Mouse (Mus musculus): ENCODE results near the gene Ube2f.
A peak's percentile ranks its signal among the peaks of the same experiment; 100 is the strongest.

Ube2f gene

GRCm38 (mm10) chr1:91249564-91250414 is at the start of gene Ube2f:
TSS of gene Ube2f (plus strand) at chr1:91250304.
- DNase-seq (ENCODE audit: low spot score in 2 of 2): peak; percentile 97 to 98

DNA sequence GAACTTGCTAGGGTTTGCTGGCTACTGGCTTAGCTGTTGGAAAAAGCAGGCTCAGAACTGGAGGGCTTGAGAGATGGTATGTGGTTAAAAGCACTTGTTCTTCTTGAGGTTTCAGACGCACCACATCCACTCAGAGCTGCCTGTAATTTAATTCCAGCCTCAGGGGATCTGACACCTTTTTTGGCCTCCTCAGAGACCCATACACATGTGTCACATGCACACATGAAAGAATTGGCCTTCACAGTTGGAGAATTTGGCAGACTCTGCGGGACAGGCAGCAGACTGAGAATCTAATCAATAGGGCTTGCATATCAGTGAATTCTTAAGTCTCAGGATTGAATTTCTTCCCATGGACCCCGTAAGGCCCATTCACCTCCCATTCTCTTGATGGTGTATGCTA is 49.0 kb upstream of the Ube2f start:
- no peak for DNase-seq (ENCODE audit: low spot score in 2 of 2)

DNA sequence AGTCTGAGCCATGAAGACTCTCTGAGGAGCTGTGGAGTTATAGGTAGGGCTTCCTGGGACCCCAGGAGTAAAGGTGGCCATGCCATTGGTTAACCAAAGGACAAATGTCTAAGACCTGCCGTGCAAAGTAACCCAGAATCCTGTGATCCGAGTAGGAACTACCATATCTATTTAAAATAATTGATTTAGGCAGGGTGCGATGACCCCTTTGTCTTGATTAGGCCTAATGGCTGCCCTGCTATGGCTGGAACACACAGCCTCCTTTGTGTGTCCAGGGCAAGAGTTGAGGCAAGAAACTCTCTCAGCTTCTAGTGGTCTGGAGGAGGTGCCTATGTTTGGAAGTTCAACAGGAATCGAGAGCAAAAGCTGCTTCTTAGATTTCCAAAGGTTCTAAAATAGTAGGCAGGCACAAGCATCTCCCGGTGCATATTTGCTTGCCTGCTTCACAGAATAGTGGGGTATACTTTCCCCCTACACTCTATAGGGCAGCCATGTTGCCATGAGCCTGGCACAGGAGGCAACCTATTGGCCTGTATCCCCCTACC is 45.8 kb upstream of the Ube2f start:
- no peak for DNase-seq (ENCODE audit: low spot score in 2 of 2)

- no peak for DNase-seq (ENCODE audit: low spot score in 2 of 2)
These were observed 44.5 kb upstream of the Ube2f start for GRCm38 (mm10) chr1:91205651-91206050.

DNA sequence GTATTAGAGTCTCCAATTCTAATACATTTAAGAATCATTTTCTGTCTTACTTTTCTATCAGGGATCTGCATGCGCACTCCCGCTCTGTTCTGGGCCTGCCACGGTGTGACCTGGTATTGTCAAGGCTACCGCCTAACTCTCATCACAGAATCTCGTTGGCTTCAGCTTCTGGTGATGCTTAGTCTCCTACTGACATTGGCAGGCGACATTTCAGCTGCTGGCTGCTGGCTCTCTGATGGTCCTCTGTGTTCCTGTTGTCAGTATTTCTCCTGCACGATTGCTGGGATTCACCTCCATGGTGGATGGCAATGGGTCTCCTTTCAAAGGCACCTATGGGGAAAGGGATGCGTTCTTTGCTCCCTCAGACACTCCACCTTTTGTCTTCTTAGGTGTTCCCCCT is 43.8 kb upstream of the Ube2f start:
- no peak for DNase-seq (ENCODE audit: low spot score in 2 of 2)

GRCm38 (mm10) chr1:91206873-91207272 is 43.2 kb upstream of the Ube2f start:
- no peak for DNase-seq (ENCODE audit: low spot score in 2 of 2)

GRCm38 (mm10) chr1:91207334-91208074 is 42.6 kb upstream of the Ube2f start:
- no peak for DNase-seq (ENCODE audit: low spot score in 2 of 2)

DNA sequence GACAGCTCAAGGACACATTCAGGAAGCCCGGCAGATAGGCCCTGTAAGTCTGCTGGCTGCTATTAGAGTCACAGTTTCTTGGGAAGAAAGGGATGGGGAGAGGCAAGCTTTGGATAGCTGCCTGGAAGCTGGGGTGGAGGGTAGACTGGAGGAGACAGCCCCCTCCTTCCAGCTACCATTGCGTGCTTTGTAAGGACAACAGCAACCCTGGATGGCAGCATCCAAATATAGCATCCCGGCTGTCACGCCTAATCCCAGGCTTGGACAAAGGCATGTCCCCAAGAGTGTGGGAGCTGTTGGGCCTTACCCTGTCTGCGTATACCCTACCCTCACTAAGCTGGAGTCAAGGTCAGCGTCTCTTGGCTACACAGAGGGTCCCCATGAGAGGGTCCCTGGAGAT is 40.8 kb upstream of the Ube2f start:
- peak; percentile 67 to 80 for DNase-seq (ENCODE audit: low spot score in 2 of 2)

DNA sequence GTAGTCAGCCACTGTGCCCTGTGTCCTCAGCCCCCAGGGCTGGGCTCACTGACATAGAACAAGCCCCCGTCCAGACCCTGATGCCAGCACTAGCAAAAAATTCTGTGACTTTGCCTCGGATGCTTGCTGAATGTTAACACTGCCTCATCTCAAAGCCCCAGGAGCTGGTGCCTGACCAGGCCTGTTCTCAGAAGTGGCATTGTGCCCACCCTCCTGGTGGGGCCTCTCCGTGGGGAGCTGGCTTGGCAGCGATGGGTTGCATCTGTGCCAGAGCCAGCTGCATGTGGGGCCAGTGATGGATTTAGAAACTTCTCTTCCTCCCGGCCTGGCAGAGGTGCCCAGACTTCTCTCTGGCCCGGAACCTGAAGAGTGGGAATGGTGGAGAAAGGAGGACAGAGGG is 40.3 kb upstream of the Ube2f start:
- DNase-seq (ENCODE audit: low spot score in 2 of 2): peak; percentile 86 to 89

DNA sequence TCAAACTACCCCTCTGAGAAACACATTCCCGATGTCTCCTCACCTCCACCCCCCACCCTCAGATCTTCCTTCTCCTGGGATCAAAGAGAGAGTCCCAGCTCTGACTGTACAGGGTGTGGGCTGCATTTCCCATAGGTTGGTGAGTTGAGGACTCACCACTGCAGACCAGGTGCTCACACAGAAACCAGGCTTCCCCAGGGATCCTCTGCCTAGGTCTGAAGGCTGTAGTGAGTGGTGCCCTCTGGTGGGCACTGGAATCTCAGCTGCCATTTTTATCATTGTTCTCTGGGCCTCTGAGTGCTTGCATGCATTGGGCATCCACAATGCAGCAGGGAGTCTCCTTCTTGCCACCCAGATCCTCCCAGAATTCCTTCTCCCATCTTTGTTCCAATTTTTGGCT is 39.0 kb upstream of the Ube2f start:
- peak; percentile 62 to 66 for DNase-seq (ENCODE audit: low spot score in 2 of 2)

DNA sequence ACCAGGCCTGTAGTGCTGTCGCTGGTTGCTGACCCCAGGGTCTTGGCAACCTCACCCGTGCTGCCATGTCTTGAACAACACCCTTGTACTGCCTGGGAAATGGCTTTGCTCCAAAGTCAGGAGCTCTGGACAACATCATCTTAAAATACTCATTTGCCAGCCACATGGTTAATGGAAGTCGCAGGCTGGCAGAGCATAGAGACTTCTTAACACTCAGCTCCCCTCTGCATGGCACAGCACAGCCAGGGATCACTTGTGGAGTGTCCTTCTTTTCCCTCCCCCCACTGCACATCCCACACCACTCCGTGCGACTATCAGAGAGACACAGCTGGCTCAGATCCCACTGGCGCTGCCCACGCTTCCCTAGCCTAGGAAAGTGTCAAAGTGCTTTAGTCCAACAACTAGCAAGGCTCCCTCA is 38.5 kb upstream of the Ube2f start:
- no peak for DNase-seq (ENCODE audit: low spot score in 2 of 2)

GRCm38 (mm10) chr1:91215264-91215663 is 34.8 kb upstream of the Ube2f start:
- no peak for DNase-seq (ENCODE audit: low spot score in 2 of 2)

DNA sequence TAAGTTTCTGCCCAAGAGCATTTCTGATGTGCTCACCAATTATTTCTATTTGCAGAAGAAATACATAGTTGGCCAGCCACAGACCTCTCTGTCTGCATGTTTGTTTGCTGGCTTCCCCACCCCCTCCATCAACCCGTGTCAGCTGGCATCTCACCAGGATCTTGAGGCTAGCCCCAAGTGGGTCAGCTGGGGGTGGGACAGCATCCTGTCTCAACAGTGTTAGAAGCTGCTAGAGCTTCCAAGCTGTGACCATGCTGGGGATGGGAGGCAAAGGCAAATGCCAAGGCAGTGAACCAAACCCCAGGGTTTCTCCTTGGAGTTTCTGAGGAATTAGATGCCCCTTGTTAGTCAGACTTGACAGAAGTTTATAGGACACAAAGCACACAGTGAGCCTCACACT is 34.1 kb upstream of the Ube2f start:
- no peak for DNase-seq (ENCODE audit: low spot score in 2 of 2)

GRCm38 (mm10) chr1:91216504-91217267 is 33.4 kb upstream of the Ube2f start:
- no peak for DNase-seq (ENCODE audit: low spot score in 2 of 2)

DNA sequence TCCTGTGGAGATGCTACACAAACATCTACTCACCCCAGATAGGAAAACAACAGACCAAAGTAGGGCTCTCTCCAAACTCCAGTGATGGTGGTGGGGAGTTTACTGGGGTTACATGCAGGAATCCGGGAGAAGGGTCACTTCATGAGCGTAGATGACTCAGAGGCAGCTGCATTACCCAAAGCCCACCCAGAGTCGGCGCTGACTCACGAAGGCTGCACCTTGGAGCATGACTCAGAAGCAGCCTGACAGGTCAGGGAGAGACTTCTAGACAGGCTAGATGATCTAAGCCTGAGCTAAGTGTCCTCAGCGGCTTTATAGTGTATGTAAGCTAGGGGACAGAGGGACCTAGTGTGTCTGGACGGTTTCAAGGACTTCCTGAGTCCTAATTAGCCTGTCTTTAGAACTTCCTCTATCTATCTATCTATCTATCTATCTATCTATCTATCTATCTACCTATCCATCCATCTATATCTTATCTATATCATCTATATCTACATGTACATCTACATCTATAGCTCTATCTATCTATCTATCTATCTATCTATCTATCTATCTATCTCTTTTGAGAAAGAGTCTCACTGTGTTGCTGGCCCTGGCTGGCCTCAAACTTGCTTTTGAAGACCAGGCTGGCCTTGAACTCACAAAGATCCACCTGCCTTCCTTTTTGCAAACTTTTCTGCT is 30.3 kb upstream of the Ube2f start:
- no peak for DNase-seq (ENCODE audit: low spot score in 2 of 2)

DNA sequence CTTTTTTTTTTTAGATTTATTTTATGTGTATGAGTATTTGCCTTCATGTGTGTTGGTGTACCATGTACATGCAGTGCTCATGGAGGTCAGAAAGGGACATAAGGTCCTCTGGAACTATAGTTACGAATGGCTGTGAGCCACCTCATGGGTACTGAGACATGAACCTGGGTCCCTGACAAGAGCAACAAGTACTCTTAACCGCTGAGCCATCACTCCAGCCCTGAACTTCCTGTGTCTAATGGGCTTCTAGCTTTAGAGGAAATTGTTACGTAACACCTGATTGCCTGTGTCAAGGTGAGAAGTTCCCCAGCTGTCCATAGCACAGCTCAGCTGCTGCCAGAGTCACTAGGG is 29.8 kb upstream of the Ube2f start:
- no peak for DNase-seq (ENCODE audit: low spot score in 2 of 2)

GRCm38 (mm10) chr1:91226562-91226961 is 23.5 kb upstream of the Ube2f start:
- no peak for DNase-seq (ENCODE audit: low spot score in 2 of 2)

DNA sequence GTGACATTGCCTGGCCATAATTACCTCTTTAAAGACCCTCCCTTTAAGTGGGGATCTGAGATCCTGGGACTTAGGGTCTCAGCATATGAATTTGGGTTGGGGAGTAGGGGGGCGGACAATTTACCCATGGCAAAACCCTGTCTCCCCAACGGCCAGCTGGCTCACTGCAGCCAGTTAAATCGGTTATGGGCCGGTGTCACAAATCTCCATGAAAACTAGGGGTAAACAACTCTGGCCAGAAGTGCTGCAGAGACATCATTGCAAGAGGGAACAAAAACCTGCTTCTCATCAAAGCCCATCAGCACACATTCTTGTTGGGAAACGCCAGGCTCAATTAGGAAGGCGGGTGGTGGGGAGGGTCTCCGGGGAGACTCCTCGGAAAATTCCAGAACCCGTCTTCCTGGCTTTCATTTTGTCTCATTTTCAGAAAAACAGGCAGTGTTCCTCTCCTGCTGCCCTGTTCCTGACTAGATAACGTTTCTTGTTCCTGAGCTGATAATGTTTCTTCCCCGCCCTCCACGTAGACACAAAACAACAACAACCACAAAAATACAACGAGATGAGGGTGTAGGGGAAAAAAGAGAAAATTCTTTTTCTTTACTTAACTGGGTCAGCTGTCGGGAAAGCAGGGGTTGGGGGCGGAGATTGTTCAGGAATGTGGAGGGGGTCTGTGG is 22.6 kb upstream of the Ube2f start:
- no peak for DNase-seq (ENCODE audit: low spot score in 2 of 2)

- no peak for DNase-seq (ENCODE audit: low spot score in 2 of 2)
These were observed 19.0 kb upstream of the Ube2f start for GRCm38 (mm10) chr1:91231142-91231541.

GRCm38 (mm10) chr1:91231896-91232295 is 18.2 kb upstream of the Ube2f start:
- no peak for DNase-seq (ENCODE audit: low spot score in 2 of 2)

DNA sequence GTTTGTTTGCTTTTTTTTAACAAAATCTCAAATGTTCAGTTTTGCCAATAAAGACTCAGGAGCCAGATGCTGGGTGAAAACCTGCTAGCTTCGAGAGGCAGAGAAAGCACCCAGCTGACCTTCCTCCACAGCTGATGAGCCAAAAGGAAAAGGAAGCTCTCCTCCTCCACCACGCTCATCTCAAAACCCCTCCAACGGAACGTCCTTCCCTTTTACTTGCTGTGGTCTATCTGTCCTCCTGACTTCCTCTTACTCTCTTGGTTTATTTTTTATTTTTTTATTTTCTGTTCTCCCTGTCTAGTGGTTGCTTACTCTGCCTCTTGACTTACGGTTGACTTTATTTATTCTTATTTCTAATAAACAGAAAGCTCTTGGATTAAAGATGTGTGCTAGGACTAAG is 14.7 kb upstream of the Ube2f start:
- DNase-seq (ENCODE audit: low spot score in 2 of 2): no peak

Data from right cerebral cortex, postnatal 36 days (tissue).